Mouse (Mus musculus) G1E (cell line): ENCODE measurements around the gene Gm43517. TPM values are rescaled to one million over a fixed set of nuclear protein-coding genes. Genes with fewer than 3 reads are reported as not detected.

Source experiments
- ATAC-seq: 2 replicates; pipeline ENCODE4 v1.8.0; 2016; ENCODE audit warnings: mild to moderate bottlenecking; ENCODE audit not compliant: insufficient number of reproducible peaks, poor library complexity, low FRiP score, severe bottlenecking; ENCODE audit errors: extremely low read depth
- DNase-seq: peaks from one replicate; pipeline ENCODE4 v3.0.0; 2012; ENCODE audit warnings: low spot score
- H3K27me3 ChIP-seq: 2 replicates; pipeline ENCODE4 v1.6.1; 2012; ENCODE audit warnings: mild to moderate bottlenecking, low read length, inconsistent platforms; ENCODE audit not compliant: insufficient read depth
- H3K36me3 ChIP-seq: replicated peaks from 2 replicates; pipeline ENCODE3; 2012; ENCODE audit warnings: mild to moderate bottlenecking, inconsistent platforms
- H3K4me1 ChIP-seq: 2 replicates; pipeline ENCODE4 v1.6.1; 2012; ENCODE audit warnings: low read depth, low read length, inconsistent platforms, mixed read lengths; ENCODE audit not compliant: insufficient read depth
- H3K4me3 ChIP-seq: 2 replicates; pipeline ENCODE4 v1.5.1; 2012; ENCODE audit warnings: low read depth, mild to moderate bottlenecking, inconsistent platforms, low read length, moderate library complexity, mixed read lengths
- H3K9me3 ChIP-seq: replicated peaks from 2 replicates; pipeline ENCODE4 v1.6.1; 2012; ENCODE audit warnings: inconsistent platforms
- CTCF ChIP-seq: IDR thresholded peaks from 2 replicates; pipeline ENCODE4 v1.5.1; 2012; ENCODE audit warnings: low read depth, low read length, inconsistent platforms, mixed read lengths
- GATA1 ChIP-seq: IDR thresholded peaks from 2 replicates; pipeline ENCODE4 v1.6.1; 2012; ENCODE audit warnings: borderline replicate concordance, low read length, inconsistent platforms, mixed read lengths
- GATA2 ChIP-seq: IDR thresholded peaks from 2 replicates; pipeline ENCODE4 v1.6.1; 2012; ENCODE audit warnings: low read depth, low read length, inconsistent platforms, borderline replicate concordance
- POLR2AphosphoS5 ChIP-seq: IDR thresholded peaks from 2 replicates; pipeline ENCODE4 v1.6.1; 2012; ENCODE audit warnings: low read depth, low read length, inconsistent platforms; ENCODE audit not compliant: insufficient replicate concordance
- TAL1 ChIP-seq: conservative IDR thresholded peaks from 2 replicates; pipeline ENCODE4 v1.6.1; 2012; ENCODE audit warnings: low read depth, low read length, inconsistent platforms, mixed read lengths
- polyA plus RNA-seq: library from polyadenylated mRNA; stranded (reverse); fragments of >175 nt; gene quantifications from 2 replicates; pipeline ENCODE4 v1.2.3, GENCODE M21; 2012
- total RNA-seq, 2 experiments: library from RNA; stranded (forward) in 1 of 2; stranded (reverse) in 1 of 2; fragments of 200-1000 nt in 1 of 2; fragments of >200 nt in 1 of 2; fragmentation: Nextera tagmentation in 1 of 2; gene quantifications; 2 replicates each; pipeline ENCODE4 v1.2.3; 2014 to 2017

Gm43517 gene
- total and polyA plus RNA-seq, 3 experiments = 0.16 TPM; not detected in 2

- Histone ChIP-seq H3K27me3 (peaks cover 10% of the 10 kb centered on the region), H3K4me1 (no peaks in the 10 kb centered on the region), H3K4me3 (no peak overlapping the region), H3K9me3 (peaks cover 9% of the 10 kb centered on the region), H3K36me3 (no peaks in the 10 kb centered on the region)
- no peak for TF ChIP-seq CTCF
- TF ChIP-seq GATA1 = no peak
- TF ChIP-seq GATA2 = no peak
- TF ChIP-seq POLR2AphosphoS5 = no peak
- TF ChIP-seq TAL1 = no peak
- DNase-seq = no peak
- ATAC-seq = no peak
Measured at GRCm38 (mm10) chr12:49395969-49396368, 11.0 kb downstream of the Gm43517 start.

GRCm38 (mm10) chr12:49396776-49397175 lies 11.8 kb downstream of the Gm43517 start:
- H3K9me3 ChIP-seq = peaks cover 6% of the 10 kb centered on the region
- H3K4me1 ChIP-seq = no peaks in the 10 kb centered on the region
- H3K36me3 ChIP-seq = no peaks in the 10 kb centered on the region
- TF ChIP-seq POLR2AphosphoS5 (no peak), CTCF (no peak), TAL1 (no peak), GATA2 (no peak), GATA1 (no peak)
- peaks cover 10% of the 10 kb centered on the region for H3K27me3 ChIP-seq
- no peak overlapping the region for H3K4me3 ChIP-seq
- DNase-seq (no peak), ATAC-seq (no peak)

- H3K27me3 ChIP-seq = peaks cover 10% of the 10 kb centered on the region
- no peak for ATAC-seq
Measured at GRCm38 (mm10) chr12:49397443-49398162, 12.6 kb downstream of the Gm43517 start.

GRCm38 (mm10) chr12:49398163-49398540 lies 13.2 kb downstream of the Gm43517 start:
- Histone ChIP-seq H3K36me3 (no peaks in the 10 kb centered on the region), H3K4me3 (no peak overlapping the region), H3K4me1 (no peaks in the 10 kb centered on the region), H3K27me3 (peaks cover 10% of the 10 kb centered on the region), H3K9me3 (peaks cover 5% of the 10 kb centered on the region)
- TF ChIP-seq TAL1 = no peak
- TF ChIP-seq POLR2AphosphoS5 = no peak
- TF ChIP-seq GATA1 = no peak
- no peak for TF ChIP-seq GATA2
- DNase-seq (no peak), ATAC-seq (no peak)

More at GRCm38 (mm10) chr12:49397443-49398162, 12.6 kb downstream of the Gm43517 start:
- Histone ChIP-seq H3K36me3 (no peaks in the 10 kb centered on the region), H3K9me3 (peaks cover 5% of the 10 kb centered on the region), H3K4me3 (no peak overlapping the region), H3K4me1 (no peaks in the 10 kb centered on the region)
- TF ChIP-seq GATA1 = no peak
- no peak for TF ChIP-seq GATA2
- no peak for TF ChIP-seq TAL1
- no peak for TF ChIP-seq CTCF
- no peak for TF ChIP-seq POLR2AphosphoS5
- DNase-seq = no peak

GRCm38 (mm10) chr12:49398636-49399035 lies 13.7 kb downstream of the Gm43517 start:
- peaks cover 5% of the 10 kb centered on the region for H3K9me3 ChIP-seq
- peaks cover 10% of the 10 kb centered on the region for H3K27me3 ChIP-seq
- H3K36me3 ChIP-seq = no peaks in the 10 kb centered on the region
- TF ChIP-seq GATA1 (no peak), CTCF (no peak)
- no peak overlapping the region for H3K4me3 ChIP-seq
- no peaks in the 10 kb centered on the region for H3K4me1 ChIP-seq
- no peak for ATAC-seq
- DNase-seq = no peak

GRCm38 (mm10) chr12:49399611-49400010 lies 14.6 kb downstream of the Gm43517 start:
- Histone ChIP-seq H3K4me3 (no peak overlapping the region), H3K9me3 (peaks cover 5% of the 10 kb centered on the region), H3K4me1 (no peaks in the 10 kb centered on the region), H3K36me3 (no peaks in the 10 kb centered on the region), H3K27me3 (peaks cover 10% of the 10 kb centered on the region)
- TF ChIP-seq GATA1 = no peak
- TF ChIP-seq CTCF = no peak
- TF ChIP-seq GATA2 = no peak
- TF ChIP-seq TAL1 = no peak
- TF ChIP-seq POLR2AphosphoS5 = no peak
- DNase-seq (no peak), ATAC-seq (no peak)
